Mouse (Mus musculus): Measurements from ENCODE around the gene Nudt13. TPM values are rescaled to one million over a fixed set of nuclear protein-coding genes. Genes with fewer than 3 reads are reported as not detected.

Nudt13 gene
- polyA plus RNA-seq (2012; rRNA removed) = 18.7 and 19.8 TPM in 2 replicates

DNA sequence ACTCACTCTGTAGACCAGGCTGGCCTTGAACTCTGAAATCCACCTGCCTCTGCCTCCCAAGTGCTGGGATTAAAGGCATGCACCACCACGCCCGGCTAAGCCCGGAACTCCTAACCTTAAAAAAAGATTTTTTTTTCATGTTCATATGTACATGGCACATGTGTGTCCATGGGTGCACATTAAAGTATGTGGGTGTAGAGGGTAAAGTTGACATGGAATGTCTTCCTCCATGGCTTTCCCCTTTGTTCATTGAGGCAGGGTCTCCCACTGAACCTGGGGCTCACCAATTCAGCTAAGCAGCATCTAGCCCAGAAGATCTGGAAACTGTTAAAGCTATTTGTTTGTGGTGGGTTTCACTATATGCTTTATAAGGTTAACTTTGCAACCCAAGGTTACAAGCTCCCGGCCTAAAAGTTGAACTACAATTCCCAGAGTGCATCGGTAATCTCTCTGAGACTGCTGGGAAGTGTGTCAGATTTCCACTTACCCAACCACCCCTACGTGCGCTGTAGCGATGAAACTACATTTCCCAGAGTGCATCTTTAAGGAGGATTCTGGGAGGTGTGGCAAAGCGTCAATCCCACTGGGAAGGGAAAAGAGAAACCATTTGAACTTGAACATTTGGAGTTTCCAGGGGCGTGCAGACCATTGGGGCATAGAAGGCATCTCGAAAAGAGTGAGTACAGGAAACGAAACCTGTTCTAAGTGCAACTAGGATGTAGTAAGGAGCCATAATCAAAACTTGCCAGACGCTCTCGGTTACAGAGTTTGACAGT is at the start of gene Nudt13:
TSS of gene Nudt13 (plus strand) at position 581 of the 776 bp plus-strand sequence.

DNA sequence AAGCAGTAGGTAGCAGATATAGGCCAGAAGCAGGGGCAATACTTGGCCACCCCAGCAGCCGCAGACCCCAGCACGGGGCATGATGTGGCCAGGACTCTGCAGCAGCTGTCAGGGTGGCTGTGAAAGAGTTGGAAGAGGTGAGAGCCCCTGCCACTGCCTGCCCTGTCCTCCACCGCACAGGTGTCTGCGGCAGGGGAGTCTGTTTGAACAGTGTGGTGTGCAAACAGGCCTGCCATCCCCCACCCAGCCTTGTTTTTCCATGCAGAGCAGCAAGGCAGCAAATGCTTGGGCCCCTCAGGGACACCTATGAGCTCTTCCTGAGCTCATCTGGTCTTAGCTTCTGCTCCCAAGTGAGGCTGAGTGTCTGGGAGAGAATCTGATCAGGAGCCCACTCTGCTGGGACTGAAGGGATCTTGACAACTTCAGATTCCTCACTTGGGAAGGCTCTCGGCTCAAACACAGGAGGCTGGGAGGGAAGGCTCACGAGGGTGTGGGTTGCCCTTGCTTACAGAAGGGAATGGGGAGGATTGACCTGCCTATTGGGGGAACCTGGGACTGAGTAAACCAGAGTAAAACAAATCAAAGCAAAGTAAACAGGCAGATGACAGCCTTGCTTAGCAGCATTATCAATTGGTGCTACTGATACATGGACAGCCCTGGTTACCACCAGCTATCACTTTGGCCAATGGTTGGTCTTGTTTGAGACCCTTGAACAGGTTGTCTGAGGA is 25.3 kb upstream of the Nudt13 start, which contains the start of gene Kcnk16:
TSS of gene Kcnk16 (minus strand) at position 118 of the 728 bp plus-strand sequence.

DNA sequence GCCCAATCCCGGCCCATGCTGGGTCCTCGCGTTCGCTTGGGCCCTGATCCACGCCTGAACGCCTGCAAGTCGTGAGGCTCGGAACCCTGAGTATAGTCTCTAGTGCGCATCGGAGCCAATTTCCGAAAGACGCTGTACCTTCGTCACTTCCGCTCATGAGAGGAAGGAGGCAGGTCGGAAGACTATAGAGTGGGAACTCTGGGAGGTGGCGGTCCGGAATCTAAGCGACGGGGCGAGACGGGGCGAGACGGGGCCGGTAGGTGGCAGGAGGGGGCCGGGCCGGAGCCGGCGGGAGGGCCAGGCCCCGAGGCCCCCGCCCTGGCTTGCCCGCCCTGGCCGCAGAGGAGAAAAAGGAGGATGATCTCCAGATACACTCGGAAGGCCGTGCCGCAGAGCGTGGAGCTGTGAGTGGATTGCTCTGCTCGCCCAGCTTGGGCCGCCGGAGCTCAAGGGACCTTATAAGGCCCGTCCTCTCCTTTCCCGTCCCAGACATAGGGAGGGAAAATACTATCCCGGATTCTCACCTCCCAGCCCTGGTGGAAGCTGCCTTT is 53.6 kb downstream of the Nudt13 start, which contains the start of the genes Ecd and Fam149b:
TSS of gene Ecd (minus strand) at position 131 of the 551 bp plus-strand sequence.
TSS of gene Fam149b (plus strand) at position 172 of the 551 bp plus-strand sequence.

Other genes starting within 250 kb of the Nudt13 start
- gene Saysd1, start 156.2 kb upstream of the Nudt13 start, polyA plus RNA-seq (2012; rRNA removed) = 9.1 and 10.4 TPM in 2 replicates
- gene Kcnk5, start 112.9 kb upstream of the Nudt13 start, polyA plus RNA-seq (2012; rRNA removed) = 2.8 and 3.0 TPM in 2 replicates
- not detected in 2 replicates for gene Kcnk16, start 25.5 kb upstream of the Nudt13 start, polyA plus RNA-seq (2012; rRNA removed)
- gene Ecd, start 53.4 kb downstream of the Nudt13 start, polyA plus RNA-seq (2012; rRNA removed) = 33.1 and 33.5 TPM in 2 replicates
- 61.3 and 65.0 TPM in 2 replicates for gene Fam149b, start 53.5 kb downstream of the Nudt13 start, polyA plus RNA-seq (2012; rRNA removed)
- gene Dnajc9, start 94.2 kb downstream of the Nudt13 start, polyA plus RNA-seq (2012; rRNA removed) = 126 and 146 TPM in 2 replicates
- 44.0 and 48.8 TPM in 2 replicates for gene Mrps16, start 98.9 kb downstream of the Nudt13 start, polyA plus RNA-seq (2012; rRNA removed)
- 0.69 and 1.2 TPM in 2 replicates for gene Cfap70, start 157.5 kb downstream of the Nudt13 start, polyA plus RNA-seq (2012; rRNA removed)
- 19.0 and 28.1 TPM in 2 replicates for gene Anxa7, start 185.4 kb downstream of the Nudt13 start, polyA plus RNA-seq (2012; rRNA removed)
- 2.2 and 2.3 TPM in 2 replicates for gene Mss51, start 202.2 kb downstream of the Nudt13 start, polyA plus RNA-seq (2012; rRNA removed)

All from central nervous system, embryonic 14 days (tissue).